Mouse (Mus musculus): Measurements from ENCODE around the gene Nup155. TPM values are rescaled to one million over a fixed set of nuclear protein-coding genes. Genes with fewer than 3 reads are reported as not detected.

Nup155 gene
- total RNA-seq, 2 experiments from 2014 or later = 8.5 to 23.5 TPM

GRCm38 (mm10) chr15:8169266-8169746 lies 60.2 kb downstream of the Nup155 start:
- 0 out of 2 replicates have a peak, but pooled peaks have one; percentile 14 for ATAC-seq (replicated peaks; ENCODE audit: low FRiP score, poor library complexity, severe bottlenecking)

GRCm38 (mm10) chr15:8189563-8189962 lies 80.5 kb downstream of the Nup155 start:
- ATAC-seq (replicated peaks; ENCODE audit: low FRiP score, poor library complexity, severe bottlenecking) = no peak

DNA sequence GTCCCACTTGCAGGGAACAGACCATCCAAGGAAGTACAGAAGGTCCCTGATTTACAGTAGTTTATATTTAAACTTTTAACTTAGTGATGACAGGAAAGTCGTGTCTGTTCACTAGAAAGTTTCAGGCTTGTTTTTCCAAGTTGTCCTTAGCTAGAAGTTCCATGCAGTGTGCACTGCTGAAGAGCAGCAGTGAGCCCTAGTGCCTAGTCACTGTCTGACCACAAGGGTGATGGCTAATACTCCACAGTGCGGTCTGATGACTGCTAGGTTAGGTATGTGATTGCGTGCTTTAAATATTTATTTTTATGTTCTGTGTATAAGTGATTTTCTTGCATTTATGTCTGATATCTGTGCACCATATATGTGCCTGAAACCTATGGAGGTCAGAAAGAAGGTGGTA lies 81.4 kb downstream of the Nup155 start:
- no peak for ATAC-seq (replicated peaks; ENCODE audit: low FRiP score, poor library complexity, severe bottlenecking)

GRCm38 (mm10) chr15:8200317-8200716 lies 91.2 kb downstream of the Nup155 start:
- no peak for ATAC-seq (replicated peaks; ENCODE audit: low FRiP score, poor library complexity, severe bottlenecking)

DNA sequence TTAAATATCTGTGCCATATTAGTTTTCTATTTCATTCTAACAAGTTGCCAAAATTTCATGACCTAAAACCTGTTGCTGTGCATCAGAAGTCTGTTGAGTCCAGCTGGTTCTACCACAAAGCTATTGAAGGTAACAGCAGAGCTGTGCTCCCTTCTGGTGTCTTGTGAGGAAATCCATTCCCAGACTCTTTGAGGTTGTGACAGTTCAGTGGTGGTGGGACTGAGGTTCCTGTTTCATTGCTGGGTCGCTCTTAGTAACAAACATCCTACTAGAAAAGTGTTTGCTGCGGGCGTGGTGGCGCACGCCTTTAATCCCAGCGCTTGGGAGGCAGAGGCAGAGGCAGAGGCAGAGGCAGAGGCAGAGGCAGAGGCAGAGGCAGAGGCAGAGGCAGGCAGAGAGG lies 99.3 kb downstream of the Nup155 start:
- no peak for ATAC-seq (replicated peaks; ENCODE audit: low FRiP score, poor library complexity, severe bottlenecking)

Other genes starting within 250 kb of the Nup155 start
- 8.6 and 28.4 TPM in 2 replicates for gene Wdr70, start 10.1 kb upstream of the Nup155 start, total RNA-seq (2015; ENCODE audit: low replicate concordance)
- 16.9 and 25.1 TPM in 2 replicates for gene Wdr70, start 10.1 kb upstream of the Nup155 start, total RNA-seq (2017; ENCODE audit: low replicate concordance)
- gene Cplane1, start 59.8 kb downstream of the Nup155 start, total RNA-seq (2015; ENCODE audit: low replicate concordance) = 0.21 and 4.6 TPM in 2 replicates
- gene Cplane1, start 59.8 kb downstream of the Nup155 start, total RNA-seq (2017; ENCODE audit: low replicate concordance) = 0.94 and 1.5 TPM in 2 replicates

Data from erythroblast, adult 5-6 weeks (primary cell).